Mouse (Mus musculus): ENCODE measurements around the gene Ptprj.

- TF ChIP-seq CTCF (conservative IDR thresholded peaks at IDR 0.05; ENCODE audit: insufficient read depth, insufficient read length, low read depth, low read length) (no peak), POLR2A (IDR thresholded peaks at IDR 0.05; ENCODE audit: low read depth, low read length) (no peak)
These were observed 34.3 kb upstream of the Ptprj start for GRCm38 (mm10) chr2:90614651-90615171.

All from kidney, adult 2 months (tissue).